Mouse (Mus musculus) midbrain, postnatal 0 days (tissue): ENCODE measurements around the gene Trim8. TPM values are rescaled to one million over a fixed set of nuclear protein-coding genes. Genes with fewer than 3 reads are reported as not detected.

ENCODE experiments used
- ATAC-seq: fragments of 200-750 bp; cut with Nextera tagmentation; 2 replicates; pipeline ENCODE4 v1.8.0; 2017; ENCODE audit warnings: moderate number of reproducible peaks, mild to moderate bottlenecking, moderate TSS enrichment, moderate library complexity; ENCODE audit not compliant: low FRiP score
- DNase-seq: peaks from one replicate; pipeline ENCODE4 v3.0.0-alpha.2; 2015; ENCODE audit warnings: low spot score
- H3K27ac ChIP-seq: fragments of 300-500 bp; sonication (generic); 2 replicates; pipeline ENCODE4 v1.5.1; 2014; ENCODE audit warnings: low read depth, mild to moderate bottlenecking, low read length, mixed read lengths
- H3K27me3 ChIP-seq: fragments of 300-500 bp; sonication (generic); 2 replicates; pipeline ENCODE4 v1.6.1; 2014; ENCODE audit warnings: low read length, control low read depth, mixed read lengths; ENCODE audit not compliant: insufficient read depth
- H3K36me3 ChIP-seq: fragments of 300-500 bp; sonication (generic); 2 replicates; pipeline ENCODE4 v1.6.1; 2014; ENCODE audit warnings: low read length, control low read depth, mixed read lengths; ENCODE audit not compliant: insufficient read depth
- H3K4me1 ChIP-seq: fragments of 300-500 bp; sonication (generic); 2 replicates; pipeline ENCODE4 v1.6.1; 2014; ENCODE audit warnings: mild to moderate bottlenecking, control low read depth, antibody characterized with exemption, low read length, mixed read lengths; ENCODE audit not compliant: insufficient read depth
- H3K4me2 ChIP-seq: fragments of 300-500 bp; sonication (generic); 2 replicates; pipeline ENCODE4 v1.6.1; 2014; ENCODE audit warnings: low read depth, mild to moderate bottlenecking, low read length, mixed read lengths; ENCODE audit not compliant: poor library complexity, severe bottlenecking
- H3K4me3 ChIP-seq: fragments of 300-500 bp; sonication (generic); 2 replicates; pipeline ENCODE4 v1.5.1; 2014; ENCODE audit warnings: low read depth, mild to moderate bottlenecking, low read length, moderate library complexity
- H3K9ac ChIP-seq: fragments of 300-500 bp; sonication (generic); replicated peaks from 2 replicates; pipeline ENCODE4 v1.6.1; 2014; ENCODE audit warnings: mild to moderate bottlenecking, low read length, moderate library complexity, mixed read lengths; ENCODE audit not compliant: poor library complexity, severe bottlenecking
- H3K9me3 ChIP-seq: fragments of 300-500 bp; sonication (generic); 2 replicates; pipeline ENCODE4 v1.6.1; 2016; ENCODE audit warnings: low read length, control low read depth
- CTCF ChIP-seq: IDR thresholded peaks from 2 replicates; pipeline ENCODE4 v1.5.1; 2016; ENCODE audit warnings: antibody characterized with exemption, mild to moderate bottlenecking
- WGBS: fragments of 180-500 bp; shearing (Covaris S2); extraction: QIAGEN DNeasy Blood & Tissue Kit; methylation state at CpG from one replicate; pipeline ENCODE4 v1.1.7; 2014; 5-methylcytosine and 5-hydroxymethylcytosine counted together
- polyA plus RNA-seq: library from polyadenylated mRNA; unstranded; fragments of >200 nt; fragmentation: Nextera tagmentation; extraction: Ambion mirVana; gene quantifications from 2 replicates; pipeline ENCODE4 v1.2.1, GENCODE M21; 2015
- total RNA-seq: library from RNA; depleted of rRNA; stranded (reverse); fragments of >200 nt; gene quantifications from 2 replicates; pipeline ENCODE4 v1.2.3, GENCODE M21; 2014

Trim8 gene
- total and polyA plus RNA-seq, 2 experiments from 2014 or later, result 30.4 to 103 TPM

GRCm38 (mm10) chr19:46477432-46477845, 24.1 kb upstream of the Trim8 start:
- no peak overlapping the region for H3K4me2 ChIP-seq
- H3K27me3 ChIP-seq, result no peaks in the 10 kb centered on the region
- no peaks in the 10 kb centered on the region for H3K4me1 ChIP-seq
- H3K9ac ChIP-seq, result no peak overlapping the region
- ATAC-seq, result peak; percentile 62
- no peak overlapping the region for H3K4me3 ChIP-seq
- peaks cover 21% of the 10 kb centered on the region for H3K36me3 ChIP-seq
- no peak overlapping the region for H3K27ac ChIP-seq
- no peak for TF ChIP-seq CTCF
- H3K9me3 ChIP-seq, result no peaks in the 10 kb centered on the region
- WGBS, result 20% methylated on average over 10 of the region's 10 CpGs
- no peak for DNase-seq

- WGBS, result 92% methylated on average over 4 of the region's 4 CpGs
- Histone ChIP-seq H3K4me2 (no peak overlapping the region), H3K36me3 (peaks cover 21% of the 10 kb centered on the region), H3K4me3 (no peak overlapping the region), H3K4me1 (0 out of 2 replicates have a peak, but pooled peaks cover 3% of the 10 kb centered on the region), H3K9ac (no peak overlapping the region), H3K9me3 (no peaks in the 10 kb centered on the region), H3K27me3 (no peaks in the 10 kb centered on the region), H3K27ac (0 out of 2 replicates have a peak overlapping the region, but pooled peaks have one; percentile 18)
- DNase-seq (no peak), ATAC-seq (no peak)
- TF ChIP-seq CTCF, result no peak
Observed at GRCm38 (mm10) chr19:46478242-46478641, 23.3 kb upstream of the Trim8 start.

GRCm38 (mm10) chr19:46478826-46479225, 22.7 kb upstream of the Trim8 start:
- 73% methylated on average over 5 of the region's 5 CpGs for WGBS
- no peak for DNase-seq
- 0 out of 2 replicates have a peak overlapping the region, but pooled peaks have one; percentile 3 for H3K27ac ChIP-seq

GRCm38 (mm10) chr19:46479306-46480075, 22.0 kb upstream of the Trim8 start:
- no peak for DNase-seq
- TF ChIP-seq CTCF, result no peak
- H3K9ac ChIP-seq, result no peak overlapping the region
- peaks cover 11% of the 10 kb centered on the region for H3K36me3 ChIP-seq
- no peaks in the 10 kb centered on the region for H3K27me3 ChIP-seq
- H3K27ac ChIP-seq, result no peak overlapping the region
- ATAC-seq, result no peak
- H3K4me3 ChIP-seq, result no peak overlapping the region
- peaks cover 7% of the 10 kb centered on the region; the same call in 1 of the 2 replicates for H3K4me1 ChIP-seq
- no peak overlapping the region for H3K4me2 ChIP-seq
- 75% methylated on average over 21 of the region's 21 CpGs for WGBS
- H3K9me3 ChIP-seq, result no peaks in the 10 kb centered on the region

More at GRCm38 (mm10) chr19:46478826-46479225, 22.7 kb upstream of the Trim8 start:
- H3K27me3 ChIP-seq, result no peaks in the 10 kb centered on the region
- H3K9ac ChIP-seq, result no peak overlapping the region
- peaks cover 15% of the 10 kb centered on the region for H3K36me3 ChIP-seq
- 0 out of 2 replicates have a peak, but pooled peaks cover 3% of the 10 kb centered on the region for H3K4me1 ChIP-seq
- H3K4me2 ChIP-seq, result no peak overlapping the region
- H3K9me3 ChIP-seq, result no peaks in the 10 kb centered on the region
- ATAC-seq, result no peak
- no peak overlapping the region for H3K4me3 ChIP-seq
- TF ChIP-seq CTCF, result no peak

GRCm38 (mm10) chr19:46480624-46481345, 20.7 kb upstream of the Trim8 start:
- no peaks in the 10 kb centered on the region for H3K9me3 ChIP-seq
- DNase-seq (no peak), ATAC-seq (no peak)
- H3K4me2 ChIP-seq, result no peak overlapping the region
- 59% methylated on average over 10 of the region's 10 CpGs for WGBS
- no peak overlapping the region for H3K4me3 ChIP-seq
- peaks cover 7% of the 10 kb centered on the region; the same call in 1 of the 2 replicates for H3K4me1 ChIP-seq
- TF ChIP-seq CTCF, result no peak
- H3K27ac ChIP-seq, result peak overlapping the region; percentile 44; the same call in 1 of the 2 replicates
- no peak overlapping the region for H3K9ac ChIP-seq
- no peaks in the 10 kb centered on the region for H3K27me3 ChIP-seq
- peaks cover 8% of the 10 kb centered on the region for H3K36me3 ChIP-seq
